Mouse (Mus musculus) cortical plate, adult 2 months (tissue): ENCODE data around the gene Psg20.

Experiments
- CTCF ChIP-seq: fragments of 200-500 bp; IDR thresholded peaks from 2 replicates; pipeline ENCODE4 v1.5.1; 2011; ENCODE audit warnings: mild to moderate bottlenecking, control low read depth, low read length; ENCODE audit not compliant: insufficient read depth; ENCODE audit errors: extremely low read depth
- POLR2A ChIP-seq: fragments of 200-500 bp; IDR thresholded peaks from 2 replicates; pipeline ENCODE4 v1.6.1; 2011; ENCODE audit warnings: mild to moderate bottlenecking, low read length, control low read depth; ENCODE audit not compliant: insufficient read depth; ENCODE audit errors: extremely low read depth

GRCm38 (mm10) chr7:18686085-18686484, at the start of gene Psg20:
- TF ChIP-seq CTCF (no peak), POLR2A (no peak)
